Mouse (Mus musculus) hematopoietic stem cell, adult 5-6 weeks (primary cell): ENCODE data around the gene Txnrd1. TPM values are rescaled to one million over a fixed set of nuclear protein-coding genes. Genes with fewer than 3 reads are reported as not detected.

Experiments used
- ATAC-seq, 2 experiments: fragments of 125-278 bp in 1 of 2; replicated peaks in 1 of 2; 2 replicates each; pipeline ENCODE4 v1.8.0; 2016 to 2017; ENCODE audit warnings: inconsistent platforms in 2 of 2, mild to moderate bottlenecking in 2 of 2, moderate number of reproducible peaks in 2 of 2, low read depth in 1 of 2, moderate TSS enrichment in 1 of 2; ENCODE audit not compliant: low FRiP score in 2 of 2, poor library complexity in 2 of 2, severe bottlenecking in 2 of 2, insufficient read depth in 1 of 2, low TSS enrichment in 1 of 2
- total RNA-seq: library from RNA; stranded (forward); fragments of 172-1452, 232-1000 nt; gene quantifications from 2 replicates; pipeline ENCODE4 v1.2.3, GENCODE M21; 2017

Gene Txnrd1
- total RNA-seq, result 159 and 189 TPM in 2 replicates

DNA sequence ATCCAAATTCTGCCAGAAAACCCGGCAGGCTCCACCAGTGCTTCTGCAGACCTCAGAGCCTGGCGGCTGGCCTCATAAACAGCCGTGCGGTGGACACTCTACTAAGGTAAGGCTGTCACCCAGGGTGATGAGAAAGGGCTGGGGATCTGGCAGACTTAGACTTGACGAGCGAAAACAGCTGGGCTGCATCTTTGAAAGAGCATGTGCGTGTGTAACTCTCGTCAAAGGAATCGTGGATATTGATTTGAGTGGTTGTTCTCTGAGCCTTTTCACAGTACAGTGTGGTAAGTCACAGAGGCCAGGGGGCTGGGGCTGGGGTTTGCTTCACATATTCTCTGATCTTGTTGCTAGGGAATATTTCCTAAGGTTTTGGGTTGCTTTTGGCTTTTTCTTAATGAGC lies at the start of gene Txnrd1:
Gene Txnrd1 (plus strand): TSS at position 26 of the 400 bp plus-strand sequence.
- no peak for ATAC-seq

DNA sequence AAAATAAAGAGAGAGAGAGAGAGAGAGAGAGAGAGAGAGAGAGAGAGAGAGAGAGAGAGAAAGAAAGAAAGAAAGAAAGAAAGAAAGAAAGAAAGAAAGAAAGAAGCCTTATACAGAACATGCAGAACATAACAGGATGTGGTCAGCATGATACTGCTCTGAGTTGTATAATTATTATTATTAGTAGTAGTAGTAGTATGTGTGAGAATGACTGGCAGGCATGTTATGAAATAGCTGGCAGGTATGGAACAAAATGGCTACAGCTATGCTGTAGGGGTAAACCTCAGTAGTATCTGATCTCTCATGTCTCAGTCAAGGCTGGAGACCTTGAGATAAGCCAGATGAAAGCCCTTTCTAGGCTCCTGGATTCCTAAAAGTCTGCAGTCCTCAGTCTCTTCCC lies 44.6 kb upstream of the Txnrd1 start:
- ATAC-seq, result no peak

DNA sequence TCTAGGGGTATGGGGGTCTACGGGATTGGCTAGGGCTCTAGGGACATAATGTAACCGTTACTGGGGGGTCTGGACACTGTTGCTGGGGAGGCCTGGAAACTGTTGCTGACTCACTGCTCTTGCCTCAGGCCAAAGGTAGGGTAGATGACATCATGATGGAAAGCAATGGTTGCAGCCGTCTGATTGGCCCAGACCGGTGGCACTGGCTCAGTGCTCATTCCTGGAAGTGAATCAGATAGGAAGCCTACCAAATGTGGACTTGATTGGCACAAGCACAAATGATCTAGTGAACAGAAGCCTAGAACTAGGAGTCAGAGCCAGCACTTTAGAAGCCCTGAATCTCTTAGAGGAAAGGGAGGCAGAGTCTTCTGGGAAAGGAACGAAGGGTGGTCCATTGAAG lies 43.2 kb upstream of the Txnrd1 start:
- no peak for ATAC-seq

DNA sequence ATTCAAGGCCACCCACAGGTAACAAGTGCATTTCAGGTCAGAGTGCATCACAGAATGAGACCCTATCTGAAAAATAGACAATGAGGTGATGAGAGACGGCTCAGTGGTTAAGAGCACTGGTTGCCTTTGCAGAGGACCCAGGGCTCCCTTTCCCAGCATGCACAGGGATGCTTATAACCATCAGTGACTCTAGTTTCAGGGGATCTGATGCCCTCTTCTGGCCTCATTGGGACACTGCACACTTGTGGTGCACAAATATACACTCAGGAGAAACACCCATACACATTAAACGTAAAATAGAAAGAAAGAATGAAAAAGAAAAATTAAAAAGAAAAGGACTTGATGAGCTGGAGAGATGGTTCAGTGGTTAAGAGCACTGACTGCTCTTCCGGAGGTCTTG lies 42.0 kb upstream of the Txnrd1 start:
- ATAC-seq, result no peak

DNA sequence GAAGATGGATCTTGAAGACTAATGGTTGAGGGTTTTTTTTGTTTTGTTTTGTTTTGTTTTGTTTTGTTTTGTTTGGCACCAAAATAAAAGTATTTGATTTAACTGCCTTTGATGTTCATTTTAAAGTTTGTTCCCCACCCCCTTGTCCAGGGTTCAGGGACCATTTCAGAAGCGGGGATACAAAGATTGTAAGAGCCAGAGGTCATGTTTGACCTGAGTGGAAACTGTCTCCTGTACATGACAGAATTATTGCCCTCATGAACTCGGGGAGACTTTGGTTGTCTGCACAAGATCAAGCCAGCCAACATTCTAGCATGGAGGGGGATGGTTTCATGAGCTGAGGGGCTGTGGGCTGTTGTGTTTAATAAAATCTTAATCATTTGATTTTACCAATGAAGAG lies 41.4 kb upstream of the Txnrd1 start:
- no peak for ATAC-seq

DNA sequence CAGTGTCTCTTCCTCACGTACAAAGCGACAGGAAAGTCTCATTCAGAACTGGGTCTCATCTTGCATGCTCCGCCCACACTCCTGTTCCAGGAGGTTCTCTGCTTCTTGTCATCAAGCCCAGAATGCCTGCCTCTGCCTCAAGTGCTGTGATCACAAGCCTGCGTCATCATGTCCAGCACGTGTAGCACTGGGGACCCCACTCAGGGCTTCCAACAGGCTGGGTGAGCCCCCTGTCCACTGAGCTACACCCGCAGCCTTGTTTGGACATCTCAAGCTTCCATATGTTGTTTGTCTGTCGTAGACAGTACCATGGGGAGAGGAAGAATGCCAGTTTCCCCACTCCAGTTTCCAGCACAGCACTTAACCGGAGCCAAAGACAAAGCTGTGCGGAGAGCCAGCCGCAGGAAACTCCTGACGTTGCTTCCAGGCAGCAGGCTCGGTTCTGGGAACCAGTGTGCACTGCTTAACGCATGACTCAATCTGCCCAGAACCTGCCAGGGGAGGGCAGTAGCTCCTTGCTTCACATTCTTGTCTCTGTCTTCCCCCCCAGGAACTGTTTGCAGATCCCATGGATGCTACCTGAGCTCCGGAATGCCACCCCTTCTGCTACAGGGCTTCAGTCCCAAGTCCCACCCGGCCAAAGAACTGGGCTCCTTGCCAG lies 38.5 kb upstream of the Txnrd1 start:
- peak; percentile 58 to 60 for ATAC-seq

DNA sequence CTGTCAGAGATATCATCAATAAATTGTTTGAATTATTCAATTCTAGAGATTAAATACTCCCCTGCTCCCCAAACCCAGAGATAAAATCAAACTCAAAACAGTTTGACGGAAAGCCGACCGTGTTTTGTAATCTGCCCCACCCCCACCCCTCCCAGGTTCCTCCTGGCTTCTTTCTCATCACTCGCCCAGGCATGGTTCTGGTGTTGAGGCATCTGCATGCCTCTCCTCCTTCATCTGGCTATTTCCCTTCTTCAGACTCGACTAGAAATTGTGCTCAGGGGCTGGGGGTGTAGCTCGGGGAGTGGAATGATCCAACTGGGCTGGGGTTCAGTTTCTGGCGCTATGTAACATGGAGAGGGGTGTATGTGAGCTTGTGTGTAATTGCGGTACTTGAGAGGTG lies 38.0 kb upstream of the Txnrd1 start:
- ATAC-seq, result no peak

DNA sequence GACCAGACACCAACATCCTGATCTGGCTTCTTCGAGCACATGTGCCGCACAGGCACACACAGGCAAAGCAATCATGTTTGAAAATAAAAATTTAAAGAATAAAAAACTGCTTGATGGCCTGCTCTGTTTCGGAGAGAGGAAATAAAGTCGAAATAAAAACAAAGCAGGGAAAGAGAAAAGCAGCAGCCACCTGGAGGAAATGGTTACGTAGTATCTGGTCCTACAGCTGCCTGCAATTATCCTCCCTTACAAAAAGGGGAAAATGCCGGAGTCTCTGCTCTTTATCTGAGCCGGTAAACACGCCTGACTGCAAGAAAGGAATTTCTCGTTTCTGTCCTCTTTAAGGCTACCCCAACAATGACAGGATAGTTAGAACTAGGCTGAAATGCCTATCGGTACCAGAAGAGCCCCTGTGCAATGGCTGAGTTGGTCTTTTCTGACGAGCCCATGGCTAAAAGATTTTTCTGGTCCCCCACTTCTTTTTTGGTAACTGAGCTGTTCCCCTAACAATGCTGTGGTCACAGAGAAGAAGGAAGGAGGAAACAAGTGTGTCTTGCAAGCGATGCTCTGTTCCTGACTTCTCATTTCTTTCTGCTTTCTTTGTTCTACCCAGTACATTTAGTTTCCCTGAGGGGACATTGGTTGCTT lies 37.2 kb upstream of the Txnrd1 start:
- ATAC-seq, result peak; percentile 54 to 66

DNA sequence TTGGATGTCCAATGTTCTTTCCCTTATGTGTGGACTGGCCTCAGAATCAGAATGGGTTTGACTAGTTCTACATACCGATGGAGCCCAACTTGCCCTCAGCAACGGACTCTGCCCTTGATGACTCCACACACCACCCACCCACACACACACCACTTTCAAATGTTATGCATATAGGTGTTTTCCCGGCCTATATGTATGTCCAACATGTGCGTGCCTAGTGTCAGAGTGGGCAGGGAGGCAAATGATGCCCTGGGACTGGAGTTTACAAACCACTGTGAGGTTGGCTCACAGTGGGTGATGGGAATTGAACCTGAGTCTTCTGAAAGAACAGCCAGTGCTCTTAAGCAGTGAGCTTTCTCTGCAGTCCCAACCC lies 36.6 kb upstream of the Txnrd1 start:
- ATAC-seq, result no peak

DNA sequence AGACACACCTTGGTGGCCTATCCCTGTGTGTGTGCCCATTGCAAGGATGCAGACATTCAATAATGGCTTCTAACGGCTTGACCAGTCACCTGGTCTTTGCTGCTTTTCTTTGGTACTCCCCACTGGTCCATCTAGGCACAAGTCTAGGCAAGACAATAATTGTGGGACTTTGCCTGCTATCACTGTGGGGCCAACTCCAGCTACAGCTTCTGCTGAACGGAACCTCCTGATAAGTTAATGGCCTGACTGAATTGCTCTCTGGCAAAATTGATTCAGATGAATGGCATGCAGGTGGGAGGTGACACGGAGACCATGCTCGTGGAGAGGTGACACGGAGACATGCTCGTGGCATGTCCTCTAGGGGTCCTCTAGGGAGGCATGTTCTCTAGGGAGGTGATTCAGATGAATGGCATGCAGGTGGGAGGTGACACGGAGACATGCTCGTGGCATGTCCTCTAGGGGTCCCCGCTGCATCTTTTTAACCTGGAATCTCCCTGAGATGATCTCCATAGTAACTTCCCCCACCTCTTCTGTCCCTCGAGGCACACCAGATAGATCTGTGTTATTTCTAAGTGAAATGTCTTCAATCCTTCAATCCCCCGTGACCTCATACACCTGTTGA lies 35.3 kb upstream of the Txnrd1 start:
- no peak for ATAC-seq

DNA sequence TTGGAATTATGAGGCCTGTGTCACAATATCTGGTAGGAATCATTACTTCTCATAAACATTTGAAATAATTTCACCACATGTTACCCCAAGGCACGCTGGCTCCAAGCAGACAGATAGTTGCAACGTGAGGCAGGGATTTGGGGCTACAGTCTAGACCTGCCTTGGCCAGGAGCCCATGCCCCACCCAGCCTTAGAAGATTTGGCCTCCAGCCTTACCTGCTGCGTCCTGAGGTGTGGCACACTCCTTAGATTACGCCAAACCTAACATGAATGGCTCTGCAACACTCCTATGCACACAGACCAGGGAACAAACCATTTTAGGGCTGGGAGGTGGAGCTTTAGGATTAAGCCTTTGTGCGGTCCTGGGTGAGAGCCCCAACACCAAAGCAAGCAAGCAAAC lies 33.7 kb upstream of the Txnrd1 start:
- ATAC-seq, result no peak

DNA sequence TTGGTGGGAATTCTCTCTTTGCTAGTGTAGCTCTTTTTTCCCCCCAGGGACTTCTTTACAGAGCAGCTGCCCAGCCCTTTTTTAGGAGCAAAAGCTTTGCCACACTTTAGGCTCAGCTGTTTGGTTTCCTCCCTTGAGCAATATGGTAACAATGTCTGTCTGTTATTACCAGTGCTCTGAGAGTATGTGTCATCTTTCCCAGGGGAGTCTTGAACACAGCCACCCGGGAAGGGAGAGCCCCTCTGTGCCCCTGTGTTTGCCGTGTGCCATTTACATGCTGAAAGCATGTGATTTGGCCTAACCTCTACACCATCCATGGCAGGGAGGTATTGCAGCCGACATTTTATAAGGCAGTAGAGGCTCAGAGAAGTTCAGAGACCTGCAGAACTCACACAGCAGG lies 29.4 kb upstream of the Txnrd1 start:
- no peak for ATAC-seq

DNA sequence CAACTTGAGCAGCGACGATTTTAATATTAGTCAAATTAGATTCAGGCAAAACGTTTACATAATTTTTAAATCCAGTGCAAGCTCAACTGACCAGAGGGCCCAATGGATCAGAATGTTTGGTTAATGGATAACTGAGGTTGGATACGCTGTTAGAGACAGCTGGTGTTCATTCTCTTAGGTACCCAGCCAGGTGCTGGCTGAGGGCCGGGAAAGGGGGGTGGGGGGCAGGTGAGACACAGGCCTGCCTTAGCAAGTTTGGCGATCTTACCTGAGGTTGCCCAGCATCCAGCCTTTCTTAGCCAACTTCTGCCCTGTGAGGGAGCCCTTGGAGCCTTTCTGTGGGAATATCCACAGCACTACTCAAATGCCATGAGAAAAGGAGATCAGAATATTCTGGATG lies 28.6 kb upstream of the Txnrd1 start:
- no peak for ATAC-seq

DNA sequence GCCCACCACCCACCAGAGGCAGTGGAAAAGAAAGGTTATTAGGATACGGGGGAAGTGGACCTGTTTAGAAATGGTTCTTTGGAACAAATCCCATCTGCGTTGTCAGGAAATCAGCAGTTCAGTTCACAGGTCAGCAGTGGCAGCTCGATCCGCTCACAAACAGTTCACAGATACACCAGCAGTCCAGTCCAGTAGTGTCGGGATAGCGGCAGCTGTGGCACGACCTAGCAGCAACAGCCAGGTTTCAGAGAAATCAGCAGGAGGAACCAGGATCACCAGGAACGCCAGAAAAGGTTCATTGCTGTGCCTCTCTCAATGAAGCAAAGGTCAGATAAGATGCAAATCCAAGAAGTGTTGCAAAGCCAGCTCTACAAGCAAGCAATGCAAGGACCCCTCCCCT lies 27.3 kb upstream of the Txnrd1 start:
- ATAC-seq, result no peak

DNA sequence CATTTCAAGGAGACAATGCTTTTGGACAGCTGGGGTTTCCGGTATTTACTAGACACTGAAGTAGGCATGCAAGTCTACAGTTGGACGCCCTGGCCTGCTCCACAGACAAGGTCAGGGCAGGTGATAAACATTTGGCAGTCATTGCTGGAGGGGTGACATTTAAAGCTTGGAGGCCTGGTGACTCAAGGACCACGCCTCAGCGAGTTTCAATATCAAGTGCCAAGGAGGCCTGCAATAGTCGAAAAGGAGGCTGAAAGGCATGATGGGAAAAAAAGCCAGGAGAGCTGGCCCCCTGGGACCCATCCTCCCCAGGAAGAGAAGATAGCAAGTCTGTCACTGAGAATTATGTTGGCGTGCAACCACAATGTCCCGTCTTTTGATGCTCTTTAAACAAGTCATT lies 26.5 kb upstream of the Txnrd1 start:
- no peak for ATAC-seq

DNA sequence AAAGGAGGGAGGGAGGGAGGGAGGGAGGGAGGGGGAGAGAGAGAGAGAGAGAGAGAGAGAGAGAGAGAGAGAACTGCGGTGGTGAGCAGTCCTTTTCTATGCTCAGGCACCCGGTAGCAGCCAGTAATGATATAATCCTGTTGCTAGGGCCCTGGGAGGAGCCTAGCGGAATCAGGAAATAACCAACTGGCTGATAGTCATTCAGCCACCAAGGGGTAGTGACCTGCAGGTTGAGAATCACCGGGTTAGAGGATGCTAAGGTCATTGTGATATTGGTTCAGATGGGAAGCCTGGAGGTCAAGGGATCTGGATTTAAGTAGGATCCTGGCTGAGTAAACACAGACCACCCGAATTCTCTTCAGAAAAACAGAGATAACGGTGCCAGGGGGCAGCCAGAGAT lies 25.6 kb upstream of the Txnrd1 start:
- ATAC-seq, result peak; percentile 77

DNA sequence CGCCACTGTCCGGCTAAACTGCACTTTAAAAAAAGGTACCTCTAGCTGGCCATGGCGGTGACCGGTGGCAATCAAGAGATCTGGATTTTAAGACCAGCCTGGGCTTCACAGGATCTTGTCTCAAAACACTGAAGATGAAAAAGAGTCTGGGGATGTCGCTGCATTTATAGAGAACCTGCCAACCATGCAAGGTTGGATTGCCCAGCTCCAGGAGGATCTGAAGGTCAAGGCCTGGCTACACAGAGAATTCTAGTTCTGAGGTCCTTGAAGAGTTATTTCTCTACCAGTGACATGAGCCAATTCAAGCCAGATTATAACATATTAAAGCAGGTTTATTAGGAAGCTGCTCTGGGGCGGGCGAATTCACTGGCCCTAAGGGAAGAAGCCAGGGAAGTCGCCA lies 24.9 kb upstream of the Txnrd1 start:
- no peak for ATAC-seq

DNA sequence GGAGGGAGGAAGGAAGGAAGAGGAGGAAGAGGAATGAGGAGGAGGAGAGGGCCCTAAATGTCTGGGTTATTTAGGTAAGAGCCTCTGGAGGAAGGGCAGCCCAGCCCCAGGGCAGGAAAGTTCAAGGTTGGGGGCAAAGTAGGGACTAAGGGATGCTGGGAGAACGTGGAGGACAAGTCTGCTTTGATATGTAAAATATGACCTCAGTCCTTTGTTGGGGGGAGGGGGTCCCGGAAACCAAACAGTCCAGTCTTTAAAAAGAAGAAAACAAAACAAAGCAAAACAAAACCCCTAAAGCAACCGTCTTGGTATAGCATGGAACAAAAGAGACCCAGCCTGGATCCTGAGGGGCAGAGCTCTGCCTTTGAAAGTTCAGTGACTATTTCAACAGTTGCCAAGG lies 24.4 kb upstream of the Txnrd1 start:
- ATAC-seq, result no peak

DNA sequence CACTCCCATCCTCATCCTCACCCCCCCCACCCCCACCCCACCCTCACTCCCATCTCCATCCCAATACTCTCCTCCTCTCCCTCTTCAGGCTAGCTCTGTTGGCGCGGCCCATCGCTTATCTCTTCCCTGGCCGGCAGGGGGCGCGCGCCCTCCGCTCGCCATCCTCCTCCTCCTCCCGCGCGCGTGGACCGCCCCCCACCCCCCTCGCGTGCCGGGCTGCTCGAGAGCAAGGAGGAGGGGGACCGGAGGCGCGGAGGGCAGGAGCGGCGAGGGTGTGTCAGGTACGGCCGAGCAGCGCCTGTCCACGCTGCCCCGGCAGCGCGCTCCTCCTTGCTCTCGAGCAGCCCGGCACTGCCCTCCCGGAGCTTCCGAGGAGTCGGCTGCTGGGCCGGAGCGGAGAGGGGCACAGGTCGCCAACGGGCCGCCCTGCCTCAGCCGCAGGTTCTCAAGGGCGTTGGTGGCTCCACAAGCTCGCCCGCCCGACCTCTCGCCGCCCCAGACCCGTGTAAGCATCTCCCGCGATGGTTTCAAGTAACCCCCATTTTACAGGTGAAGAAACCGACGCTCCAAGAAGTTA lies 21.8 kb upstream of the Txnrd1 start:
- peak; percentile 53 to 61 for ATAC-seq
